Mouse (Mus musculus) embryo, embryonic 11 days (tissue): Measurements from ENCODE around the gene Fam205c.

Experiments
- DNase-seq: peaks from one replicate; pipeline ENCODE4 v3.0.0-alpha.2; 2015

The Fam205c gene

GRCm38 (mm10) chr4:42874134-42874533, at the start of gene Fam205c:
Fam205c (minus strand) TSS chr4:42874234.
- DNase-seq = no peak

DNA sequence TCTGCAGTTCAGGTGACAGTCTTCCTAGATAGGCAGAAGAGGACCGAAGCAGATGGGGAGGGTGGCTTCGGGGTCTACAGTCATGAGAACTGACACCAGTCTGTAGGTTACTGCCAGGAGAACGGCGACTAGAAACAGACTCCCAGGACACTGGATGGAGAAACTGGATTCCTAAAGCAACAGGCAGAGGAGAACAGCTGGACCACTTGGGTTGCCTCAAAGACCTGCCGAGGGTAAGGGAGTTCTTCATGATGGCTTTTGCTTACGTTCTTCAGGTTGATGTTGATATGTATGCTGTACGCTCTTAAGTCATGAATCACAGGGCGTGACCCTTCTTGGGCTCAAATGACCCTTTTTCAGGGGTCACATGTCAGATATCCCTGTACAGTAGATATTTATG, 48.4 kb upstream of the Fam205c start:
- DNase-seq = no peak

DNA sequence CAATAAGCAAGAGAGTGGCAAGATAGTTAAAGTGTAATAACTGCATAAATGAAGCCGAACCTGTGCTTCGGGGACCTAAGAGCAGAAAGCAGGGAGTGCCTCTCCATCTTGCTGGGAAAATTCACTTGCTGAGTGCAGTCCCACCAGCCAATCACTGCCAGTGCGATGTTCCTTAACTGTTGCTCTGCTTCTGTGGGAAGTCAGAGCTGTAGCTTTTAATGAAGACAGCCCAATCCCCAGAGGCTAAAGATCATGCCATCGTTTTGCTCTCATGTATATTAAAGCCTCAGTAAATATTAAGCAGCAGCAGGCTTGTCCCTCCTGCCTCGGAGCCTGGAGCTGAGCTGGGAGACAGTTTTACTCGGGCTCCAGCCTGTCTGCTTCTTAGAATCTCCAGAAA, 48.0 kb upstream of the Fam205c start:
- no peak for DNase-seq

DNA sequence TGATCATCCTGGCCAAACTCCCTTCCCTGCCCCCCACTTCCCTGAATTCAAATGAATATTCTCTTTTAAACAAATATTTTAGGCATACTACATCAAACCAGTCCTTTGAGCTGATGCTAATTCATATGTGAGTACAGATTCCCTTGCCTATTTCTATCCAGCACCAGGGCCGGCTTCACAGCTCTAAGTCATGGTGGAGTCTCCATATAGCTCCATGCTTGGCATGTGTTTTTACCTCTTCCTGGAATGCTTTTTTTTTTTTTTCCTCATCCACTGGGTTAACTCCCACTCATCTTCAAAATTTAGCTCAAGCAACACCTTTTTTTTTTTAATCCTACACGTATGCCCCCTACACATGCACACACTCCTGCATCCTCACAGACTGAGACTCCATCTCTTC, 47.5 kb upstream of the Fam205c start:
- no peak for DNase-seq

DNA sequence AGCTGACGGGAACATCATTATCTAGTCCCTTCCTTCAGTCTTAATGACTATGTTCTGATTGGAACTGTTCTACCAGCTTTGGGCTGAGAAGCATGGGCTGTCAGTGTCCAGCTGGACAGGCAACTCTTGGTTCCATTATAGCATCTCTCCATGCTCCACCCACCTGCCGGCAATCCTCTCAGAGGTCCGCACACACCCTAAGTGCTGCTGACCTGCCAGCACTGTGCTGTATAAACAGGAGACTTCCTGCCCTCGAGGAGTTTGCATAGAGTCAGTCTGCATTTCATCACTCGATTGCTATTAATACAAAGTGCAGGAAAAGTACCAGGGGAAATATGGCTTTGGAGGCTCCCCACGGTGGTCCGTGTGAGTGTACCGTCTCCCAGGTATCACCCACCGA, 46.7 kb upstream of the Fam205c start:
- no peak for DNase-seq

- no peak for DNase-seq
Observed at GRCm38 (mm10) chr4:42917402-42917774, 43.4 kb upstream of the Fam205c start.

DNA sequence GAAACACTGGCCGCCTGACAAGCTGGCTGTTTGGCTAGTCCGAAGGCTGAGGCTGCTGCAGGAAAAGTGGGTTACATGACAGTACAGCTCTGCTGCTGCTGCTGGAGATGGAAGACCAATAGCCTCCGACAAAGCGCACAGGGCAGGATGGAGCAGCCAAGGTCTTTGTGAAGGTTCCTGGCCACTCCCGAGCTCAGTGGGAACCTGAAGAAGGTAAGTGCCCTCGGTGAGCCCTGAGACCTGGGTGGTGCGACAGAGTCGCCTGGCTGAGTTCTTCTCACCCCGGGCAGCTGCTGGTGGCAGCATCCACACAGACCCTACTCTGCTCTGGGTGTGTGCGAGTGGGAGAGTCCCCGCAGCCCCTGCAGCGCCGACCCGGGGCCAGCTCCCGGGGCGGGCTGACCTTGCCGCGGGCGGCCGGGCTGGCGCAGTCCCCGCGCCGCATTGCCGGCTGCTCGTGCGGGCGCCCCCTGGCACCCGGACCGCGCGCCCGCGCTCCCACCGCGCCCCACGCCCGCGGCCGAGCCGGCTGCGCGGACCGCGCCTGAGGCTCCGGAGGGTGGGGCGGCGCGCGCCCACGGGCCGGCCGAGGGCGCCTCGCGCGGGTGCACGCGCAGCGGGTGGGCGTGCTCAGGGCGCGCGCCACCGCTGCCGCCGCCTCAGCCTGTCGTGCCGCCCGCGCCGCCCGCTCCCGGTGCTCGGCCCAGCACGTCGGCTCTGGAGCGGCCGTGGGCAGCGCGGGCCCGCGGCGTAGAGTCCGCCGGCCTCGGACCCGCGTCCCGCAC, 42.8 kb upstream of the Fam205c start, which contains the start of gene Phf24:
Phf24 (plus strand) TSS at position 44 of the 785 bp plus-strand sequence.
- DNase-seq = peak; percentile 76

GRCm38 (mm10) chr4:42915966-42916365, 41.9 kb upstream of the Fam205c start:
- no peak for DNase-seq

DNA sequence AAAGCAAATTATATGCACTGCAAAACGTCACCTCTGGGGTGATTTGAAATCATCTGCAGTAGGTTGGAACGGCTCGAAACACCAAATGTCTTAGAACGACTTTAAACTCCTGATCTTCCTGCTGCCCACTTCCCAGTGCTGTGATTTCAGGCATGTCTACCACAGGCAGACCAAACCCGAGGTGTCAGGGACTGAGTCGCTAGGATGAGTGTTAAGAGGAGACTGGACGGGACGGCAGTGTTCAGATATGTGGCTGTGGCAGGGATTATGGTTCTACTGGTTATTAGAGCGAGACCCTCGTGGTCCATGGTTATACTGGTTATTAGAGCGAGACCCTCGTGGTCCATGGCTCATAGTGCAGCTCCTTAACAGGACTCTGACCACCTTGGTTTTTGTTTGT, 41.3 kb upstream of the Fam205c start:
- no peak for DNase-seq

- no peak for DNase-seq
Observed at GRCm38 (mm10) chr4:42913391-42913790, 39.4 kb upstream of the Fam205c start.

GRCm38 (mm10) chr4:42904966-42905365, 30.9 kb upstream of the Fam205c start:
- no peak for DNase-seq

DNA sequence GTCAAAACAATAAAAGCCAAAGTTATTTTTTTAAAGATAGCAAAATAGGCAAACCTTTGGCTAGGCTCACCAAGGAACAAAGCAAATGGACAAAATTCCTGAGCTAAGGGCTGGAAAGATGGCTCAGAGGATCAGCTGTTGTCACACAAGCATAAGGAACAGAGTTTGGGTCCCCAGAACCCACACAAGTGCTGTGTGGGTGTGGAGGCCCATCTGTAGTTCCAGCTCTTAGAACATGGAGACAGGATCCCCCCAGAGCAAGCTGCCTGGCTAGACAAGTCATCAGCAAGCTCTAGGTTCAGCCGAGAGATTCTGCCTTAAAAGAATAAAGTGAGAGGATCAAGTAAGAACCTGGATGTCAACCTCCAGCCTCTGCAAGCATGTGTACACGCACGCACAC, 30.5 kb upstream of the Fam205c start:
- no peak for DNase-seq

DNA sequence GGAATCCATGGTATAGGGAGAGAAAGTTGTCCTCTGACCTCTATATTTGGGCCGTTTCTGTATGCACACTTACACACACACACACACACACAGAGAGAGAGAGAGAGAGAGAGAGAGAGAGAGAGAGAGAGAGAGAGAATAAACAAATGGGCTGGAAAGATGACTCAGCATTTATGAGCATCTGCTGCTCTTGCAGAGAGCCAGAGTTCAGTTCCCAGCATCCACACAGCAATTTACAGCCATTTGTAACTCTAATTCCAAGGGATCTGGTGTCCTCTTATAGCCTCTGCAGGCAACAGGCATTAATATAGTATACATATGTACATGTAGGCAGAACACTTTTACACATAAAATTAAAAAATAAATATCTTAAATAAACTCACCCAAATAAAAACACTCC, 29.9 kb upstream of the Fam205c start:
- no peak for DNase-seq

DNA sequence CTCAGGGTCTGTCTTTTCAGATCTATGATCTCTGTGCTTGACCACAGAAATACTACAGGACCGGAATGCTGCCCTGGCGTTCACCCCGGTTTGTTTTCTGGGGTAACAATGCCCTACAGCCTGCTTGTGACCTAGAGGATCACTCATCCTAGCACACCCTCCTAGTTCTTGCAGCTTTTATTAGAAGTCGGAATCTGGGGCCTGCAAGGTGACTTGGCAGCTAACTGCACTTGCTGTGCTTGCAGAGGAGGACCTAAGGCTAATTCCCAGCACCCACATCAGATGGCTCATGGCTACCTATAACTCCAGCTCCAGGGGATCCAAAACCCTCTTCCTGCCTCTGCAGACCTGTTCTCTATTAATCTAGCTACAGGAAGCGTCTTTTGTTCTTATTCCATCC, 28.7 kb upstream of the Fam205c start:
- DNase-seq = no peak

GRCm38 (mm10) chr4:42902174-42902573, 28.1 kb upstream of the Fam205c start:
- peak; percentile 40 for DNase-seq

GRCm38 (mm10) chr4:42900878-42901277, 26.8 kb upstream of the Fam205c start:
- DNase-seq = no peak

DNA sequence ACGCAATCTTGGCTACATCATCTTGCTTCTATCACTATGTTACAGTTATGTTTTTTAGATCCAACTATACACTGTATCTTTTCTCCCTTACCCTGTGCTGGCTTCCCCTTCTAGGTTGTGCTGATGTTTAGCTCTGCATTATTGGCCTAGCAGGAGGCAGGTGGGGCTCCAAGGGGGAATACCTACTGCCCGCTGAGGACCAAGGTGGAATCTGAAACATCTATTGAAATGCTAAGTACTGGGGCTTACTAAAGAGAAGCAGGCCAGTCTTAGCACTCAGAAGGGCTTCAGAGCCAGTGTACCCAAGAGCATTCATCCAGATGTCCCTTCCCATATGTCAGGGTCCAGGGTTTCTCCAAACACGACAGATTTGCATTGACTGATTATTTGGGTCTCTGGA, 24.9 kb upstream of the Fam205c start:
- no peak for DNase-seq

- no peak for DNase-seq
Observed at GRCm38 (mm10) chr4:42895118-42895517, 21.1 kb upstream of the Fam205c start.

GRCm38 (mm10) chr4:42891176-42891575, 17.1 kb upstream of the Fam205c start:
- DNase-seq = no peak

GRCm38 (mm10) chr4:42888806-42889205, 14.8 kb upstream of the Fam205c start:
- DNase-seq = no peak

DNA sequence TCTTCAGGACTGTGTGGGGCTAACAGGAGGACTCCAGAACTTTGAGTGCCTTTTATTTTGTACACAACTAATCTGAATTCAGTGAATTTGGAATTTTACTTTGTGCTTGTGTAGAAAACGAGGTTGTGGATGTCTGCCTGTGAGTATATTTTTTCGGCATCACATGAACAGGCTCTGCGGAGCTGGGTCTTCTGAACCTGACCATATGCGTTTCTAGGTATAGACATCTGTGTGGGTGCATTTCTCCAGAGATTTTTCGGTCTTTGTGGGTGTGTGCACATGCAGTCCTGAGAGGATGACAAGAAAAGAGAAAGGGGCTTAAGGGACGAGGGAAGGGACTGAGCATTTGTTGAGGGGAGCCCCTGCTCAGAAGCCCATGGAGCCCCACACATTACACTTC, 12.9 kb upstream of the Fam205c start:
- no peak for DNase-seq

DNA sequence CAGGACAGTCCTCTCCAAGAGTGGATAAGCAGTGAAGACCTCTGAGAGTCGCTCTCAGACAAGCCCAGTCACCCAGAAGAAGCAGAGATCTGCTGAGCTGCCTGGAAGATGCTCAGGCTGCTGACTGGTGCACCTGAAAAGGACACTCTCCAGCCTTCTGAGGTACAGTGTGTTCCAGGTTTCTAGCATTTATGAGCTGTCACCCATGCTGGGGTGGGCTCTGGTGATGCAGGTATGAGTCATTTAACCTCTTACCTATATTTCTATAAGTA, 6.6 kb upstream of the Fam205c start:
- DNase-seq = no peak

- DNase-seq = no peak
Observed at GRCm38 (mm10) chr4:42879829-42880676, 6.0 kb upstream of the Fam205c start.

DNA sequence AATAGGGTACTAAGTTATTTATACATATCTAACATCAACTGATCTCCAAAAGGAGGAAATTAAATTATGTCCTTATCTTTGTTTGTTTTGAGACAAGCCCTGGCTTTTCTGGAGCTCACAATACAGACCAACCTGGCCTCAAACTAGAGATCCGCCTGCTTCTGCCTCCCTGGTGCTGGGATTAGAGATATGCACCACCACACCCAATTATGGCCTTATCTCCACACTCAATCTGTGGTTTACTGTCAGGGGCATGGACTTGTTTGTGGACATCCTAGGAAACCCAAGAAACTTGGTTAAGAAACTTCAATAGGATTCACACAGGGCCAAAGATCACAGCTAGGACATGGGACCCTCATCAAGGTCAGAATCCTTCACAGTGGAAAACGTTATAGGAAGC, 3.6 kb upstream of the Fam205c start:
- DNase-seq = no peak
